Mouse (Mus musculus) ES-E14 (cell line): ENCODE measurements around the gene Znrf2. TPM values are rescaled to one million over a fixed set of nuclear protein-coding genes. Genes with fewer than 3 reads are reported as not detected.

ENCODE experiments used
- DNase-seq: peaks from one replicate; pipeline ENCODE4 v3.0.0-alpha.2; 2013; ENCODE audit warnings: low read depth, low spot score
- H3K27ac ChIP-seq: 2 replicates; pipeline ENCODE4 v1.5.1; 2012; ENCODE audit warnings: low read depth, mild to moderate bottlenecking, low read length, moderate library complexity, mixed read lengths; ENCODE audit not compliant: poor library complexity, insufficient read depth, severe bottlenecking
- H3K36me3 ChIP-seq: 2 replicates; pipeline ENCODE4 v1.6.1; 2012; ENCODE audit warnings: mild to moderate bottlenecking, low read length, moderate library complexity, mixed read lengths; ENCODE audit not compliant: control insufficient read depth, poor library complexity, insufficient read depth, severe bottlenecking
- H3K4me1 ChIP-seq, 2 experiments: fragments of 150-350 bp in 1 of 2; sonication (generic) in 1 of 2; 2 replicates each; pipeline ENCODE4 v1.6.1; 2012; ENCODE audit warnings: low read length in 2 of 2, mild to moderate bottlenecking in 1 of 2, mixed read lengths in 1 of 2; ENCODE audit not compliant: control insufficient read depth in 2 of 2, insufficient read depth in 2 of 2, poor library complexity in 1 of 2
- H3K4me3 ChIP-seq, 2 experiments: fragments of 150-350 bp in 1 of 2; sonication (generic) in 1 of 2; 2 replicates each; pipeline ENCODE4 v1.5.1; 2012; ENCODE audit warnings: low read length in 2 of 2, low read depth in 1 of 2, mild to moderate bottlenecking in 1 of 2, mixed read lengths in 1 of 2; ENCODE audit not compliant: insufficient read depth in 1 of 2, poor library complexity in 1 of 2, severe bottlenecking in 1 of 2
- H3K9ac ChIP-seq: 2 replicates; pipeline ENCODE4 v1.6.1; 2012; ENCODE audit warnings: low read depth, mild to moderate bottlenecking, low read length, mixed read lengths; ENCODE audit not compliant: poor library complexity, insufficient read depth, severe bottlenecking
- H3K9me3 ChIP-seq: fragments of 150-350 bp; sonication (generic); 2 replicates; pipeline ENCODE4 v1.6.1; 2012; ENCODE audit warnings: low read depth, mild to moderate bottlenecking, low read length; ENCODE audit not compliant: control insufficient read depth, insufficient read depth
- CHD2 ChIP-seq: IDR thresholded peaks from 2 replicates; pipeline ENCODE4 v1.6.1; 2014; ENCODE audit warnings: mild to moderate bottlenecking, low read depth, low read length, inconsistent platforms
- HCFC1 ChIP-seq: IDR thresholded peaks from 2 replicates; pipeline ENCODE4 v1.6.1; 2012; ENCODE audit warnings: low read length, inconsistent platforms, borderline replicate concordance; ENCODE audit not compliant: insufficient read depth
- MAFK ChIP-seq: IDR thresholded peaks from 2 replicates; pipeline ENCODE4 v1.6.1; 2014; ENCODE audit warnings: mild to moderate bottlenecking, low read depth, low read length, inconsistent platforms; ENCODE audit not compliant: insufficient read depth
- ZC3H11A ChIP-seq: IDR thresholded peaks from 2 replicates; pipeline ENCODE4 v1.6.1; 2012; ENCODE audit warnings: low read depth, mild to moderate bottlenecking, inconsistent platforms, low read length, borderline replicate concordance
- ZNF384 ChIP-seq: IDR thresholded peaks from 2 replicates; pipeline ENCODE4 v1.6.1; 2012; ENCODE audit warnings: low read depth, low read length, inconsistent platforms
- in situ Hi-C, 2 experiments: fragments of 600-800 bp; cut with MboI; formaldehyde crosslinking; loops; one replicate each; pipeline ENCODE4 v1.15.1; 2025; ENCODE audit warnings: low sequenced_read_pairs in 2 of 2, inconsistent platforms in 1 of 2; ENCODE audit not compliant: unreplicated experiment in 2 of 2
- total RNA-seq: library from RNA; depleted of rRNA; stranded (reverse); fragments of 300-350 nt; gene quantifications from 2 replicates; pipeline ENCODE4 v1.2.3, GENCODE M21; 2012

The Znrf2 gene
- total RNA-seq, 1 experiment = 35.0 TPM

DNA sequence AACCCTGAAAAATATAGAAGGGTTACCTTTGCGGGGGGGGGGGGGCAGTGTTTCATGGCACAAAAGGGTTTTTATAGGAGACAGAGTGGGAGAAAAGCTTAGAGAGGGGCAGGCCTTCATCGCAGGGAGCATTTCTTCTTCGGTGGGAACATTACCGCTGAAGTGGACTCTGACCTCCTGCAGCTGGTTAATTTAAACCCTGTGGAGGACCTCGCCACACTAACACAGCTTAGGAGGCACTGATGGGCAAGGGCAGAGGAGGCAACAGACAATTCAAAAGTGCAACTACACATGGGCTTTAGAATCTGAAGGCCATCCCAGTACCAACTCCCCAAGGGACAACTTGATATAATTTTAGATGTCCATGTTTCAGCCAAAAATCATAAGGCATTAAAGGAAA, 20.7 kb upstream of the Znrf2 start:
- no peak for DNase-seq
- H3K9me3 ChIP-seq = no peaks in the 10 kb centered on the region
- no peaks in the 10 kb centered on the region for H3K36me3 ChIP-seq
- in situ Hi-C loops = no loop called here
- H3K4me1 ChIP-seq = no peaks in the 10 kb centered on the region
- no peak overlapping the region for H3K27ac ChIP-seq
- TF ChIP-seq CHD2 (no peak), MAFK (no peak), HCFC1 (no peak), ZC3H11A (no peak), ZNF384 (no peak)
- H3K9ac ChIP-seq = no peak overlapping the region
- no peak overlapping the region for H3K4me3 ChIP-seq

DNA sequence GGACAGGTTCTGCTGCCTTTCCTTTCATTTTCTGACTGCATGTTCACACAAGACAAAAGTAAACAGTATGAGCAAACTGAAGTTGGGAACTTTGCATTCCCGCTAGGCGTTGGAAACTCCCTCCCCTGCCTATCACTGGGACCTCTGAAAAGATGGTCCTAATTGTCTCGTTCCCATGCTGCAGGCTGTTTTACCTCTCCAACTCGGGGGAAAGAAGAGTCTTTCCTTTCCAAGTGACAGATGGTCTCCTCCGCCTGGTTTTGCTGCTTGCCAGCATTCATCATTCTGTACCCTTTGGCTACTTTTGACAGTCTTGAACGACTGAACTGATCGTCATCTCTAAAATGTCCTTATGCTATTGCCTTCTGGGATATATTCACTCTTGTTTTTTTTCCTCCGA, 14.4 kb upstream of the Znrf2 start:
- in situ Hi-C loops = no loop called here
- DNase-seq = no peak

DNA sequence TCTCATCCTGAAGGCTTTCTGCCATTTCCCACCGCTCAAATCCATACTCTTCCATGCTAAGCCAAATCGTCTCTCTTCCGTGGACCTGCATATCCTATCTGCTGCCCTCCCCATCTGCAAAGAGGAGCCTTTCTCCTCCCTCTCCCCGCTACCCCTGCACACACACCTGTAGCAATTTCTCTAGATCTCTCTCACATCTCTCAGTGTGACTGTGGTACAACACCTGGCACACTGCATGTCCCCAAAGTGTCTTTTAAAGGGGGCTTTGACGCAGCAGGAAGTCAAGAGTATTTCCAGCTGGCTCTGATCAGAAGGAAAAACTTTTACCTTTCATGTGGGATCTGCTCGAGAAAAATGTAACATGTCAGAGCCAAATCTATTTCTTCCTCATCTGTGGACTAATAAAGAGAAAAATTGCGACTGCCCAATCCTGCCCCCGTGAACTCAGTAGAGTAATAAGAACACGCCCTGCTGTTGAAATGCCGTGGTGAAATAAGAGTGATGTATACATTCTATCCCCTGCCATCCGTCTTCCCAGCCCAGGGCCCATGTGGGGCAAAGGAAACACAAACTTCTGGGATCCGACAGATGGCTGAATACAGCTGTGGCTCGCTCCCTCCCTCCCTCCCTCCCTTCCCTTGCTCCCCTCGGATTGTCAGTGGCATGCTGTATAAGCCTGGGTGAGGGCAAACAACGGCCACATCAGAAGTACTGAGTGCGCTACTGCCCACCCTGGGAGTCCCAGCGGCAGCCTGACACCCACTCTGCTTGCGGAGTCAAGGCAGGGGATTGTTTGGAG, 12.5 kb upstream of the Znrf2 start:
- Histone ChIP-seq H3K27ac (no peak overlapping the region), H3K9ac (no peak overlapping the region), H3K36me3 (no peaks in the 10 kb centered on the region), H3K9me3 (no peaks in the 10 kb centered on the region), H3K4me1 (no peaks in the 10 kb centered on the region), H3K4me3 (no peak overlapping the region)
- TF ChIP-seq ZC3H11A (no peak), MAFK (no peak), CHD2 (no peak), HCFC1 (no peak), ZNF384 (no peak)
- no peak for DNase-seq
- in situ Hi-C loops = no loop called here

More for the DNA sequence above, 14.4 kb upstream of the Znrf2 start:
- Histone ChIP-seq H3K4me1 (no peaks in the 10 kb centered on the region), H3K9ac (no peak overlapping the region), H3K36me3 (no peaks in the 10 kb centered on the region), H3K4me3 (no peak overlapping the region), H3K27ac (no peak overlapping the region), H3K9me3 (no peaks in the 10 kb centered on the region)
- TF ChIP-seq ZNF384 = no peak
- TF ChIP-seq HCFC1 = no peak
- TF ChIP-seq ZC3H11A = no peak
- TF ChIP-seq CHD2 = no peak
- TF ChIP-seq MAFK = no peak

DNA sequence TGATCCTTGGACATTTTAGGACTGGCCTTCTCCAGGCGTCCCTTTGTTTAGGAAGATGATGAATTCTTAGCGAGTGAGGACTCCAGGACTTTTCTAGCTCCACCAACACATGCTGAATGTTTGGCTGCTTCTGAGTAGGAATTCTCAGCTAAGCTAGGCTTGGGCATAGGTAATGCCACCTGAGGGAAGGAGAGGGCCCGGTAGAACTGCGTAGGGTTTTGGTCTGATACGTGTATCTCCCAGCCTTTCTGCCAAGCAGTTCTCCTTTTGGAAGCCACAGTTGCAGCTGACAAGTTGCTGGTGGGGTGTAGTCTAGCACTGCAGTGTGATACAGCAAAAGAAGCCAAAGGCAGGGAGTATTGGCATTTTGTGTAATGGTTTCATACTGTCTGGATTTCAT, 10.9 kb upstream of the Znrf2 start:
- Histone ChIP-seq H3K9me3 (no peaks in the 10 kb centered on the region), H3K9ac (no peak overlapping the region), H3K4me1 (peaks cover 1 to 2% of the 10 kb centered on the region in 2 experiments; a peak in 1 of 4 replicates), H3K36me3 (no peaks in the 10 kb centered on the region), H3K4me3 (no peak overlapping the region), H3K27ac (no peak overlapping the region)
- DNase-seq = no peak
- TF ChIP-seq MAFK = no peak
- TF ChIP-seq HCFC1 = no peak
- no peak for TF ChIP-seq ZC3H11A
- TF ChIP-seq CHD2 = no peak
- TF ChIP-seq ZNF384 = no peak
- in situ Hi-C loops = no loop called here
